Mouse (Mus musculus) forebrain, embryonic 10.5 days (tissue): ENCODE results near the gene Gpr33. TPM values are rescaled to one million over a fixed set of nuclear protein-coding genes. Genes with fewer than 3 reads are reported as not detected.

Experiments
- DNase-seq: peaks from one replicate; pipeline ENCODE4 v3.0.0-alpha.2; 2017; ENCODE audit warnings: low spot score; ENCODE audit errors: extremely low spot score
- H3K27ac ChIP-seq: fragments of 300-500 bp; sonication (generic); 2 replicates; pipeline ENCODE4 v1.5.1; 2016; ENCODE audit warnings: mild to moderate bottlenecking
- H3K27me3 ChIP-seq: fragments of 300-500 bp; sonication (generic); 2 replicates; pipeline ENCODE4 v1.6.1; 2016; ENCODE audit warnings: mild to moderate bottlenecking; ENCODE audit not compliant: poor library complexity, severe bottlenecking
- H3K36me3 ChIP-seq: fragments of 300-500 bp; sonication (generic); replicated peaks from 2 replicates; pipeline ENCODE4 v1.6.1; 2016; ENCODE audit warnings: mild to moderate bottlenecking, moderate library complexity
- H3K4me1 ChIP-seq: fragments of 300-500 bp; sonication (generic); 2 replicates; pipeline ENCODE4 v1.6.1; 2016
- H3K4me3 ChIP-seq: fragments of 300-500 bp; sonication (generic); 2 replicates; pipeline ENCODE4 v1.5.1; 2016; ENCODE audit warnings: mild to moderate bottlenecking, moderate library complexity
- H3K9me3 ChIP-seq: fragments of 300-500 bp; sonication (generic); 2 replicates; pipeline ENCODE4 v1.6.1; 2016; ENCODE audit warnings: mild to moderate bottlenecking, moderate library complexity
- WGBS: fragments of 180-500 bp; shearing (Covaris S2); methylation state at CpG from one replicate; pipeline ENCODE4 v1.1.7; 2016; 5-methylcytosine and 5-hydroxymethylcytosine counted together
- polyA plus RNA-seq: library from polyadenylated mRNA; unstranded; fragments of >200 nt; fragmentation: Nextera tagmentation; extraction: Ambion mirVana; gene quantifications from 2 replicates; pipeline ENCODE4 v1.2.1, GENCODE M21; 2016

The Gpr33 gene
- polyA plus RNA-seq, 1 experiment from 2014 or later: not detected

DNA sequence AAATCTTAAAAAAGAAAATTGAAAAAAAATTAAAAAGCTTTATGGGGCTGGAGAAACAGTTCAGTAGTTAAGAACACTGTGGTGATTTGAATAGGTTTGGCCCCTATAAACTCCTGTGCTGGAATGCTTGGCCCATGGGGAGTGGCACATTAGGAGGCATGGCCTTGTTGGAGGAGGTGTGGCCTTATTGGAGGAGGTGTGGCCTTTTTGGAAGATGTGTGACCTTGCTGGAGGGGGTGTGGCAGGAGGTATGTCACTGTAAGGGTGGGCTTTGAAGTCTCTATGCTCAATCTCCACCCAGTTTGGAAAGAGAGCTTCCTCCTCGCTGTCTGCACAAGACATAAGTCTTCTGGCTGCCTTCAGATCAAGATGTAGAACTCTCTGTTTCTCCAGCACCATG, 53.5 kb downstream of the Gpr33 start:
- Histone ChIP-seq H3K36me3 (no peaks in the 10 kb centered on the region), H3K4me1 (peaks cover 16% of the 10 kb centered on the region), H3K27me3 (no peaks in the 10 kb centered on the region), H3K9me3 (peaks cover 3% of the 10 kb centered on the region; the same call in 1 of the 2 replicates), H3K4me3 (no peak overlapping the region), H3K27ac (no peak overlapping the region)
- no peak for DNase-seq
- WGBS: 93% methylated on average over 1 of the region's 1 CpGs

Other genes starting within 250 kb of the Gpr33 start
- 30.9 and 32.3 TPM in 2 replicates for gene Hectd1, start 198.5 kb downstream of the Gpr33 start, polyA plus RNA-seq
- 14.0 and 14.5 TPM in 2 replicates for gene Heatr5a, start 56.7 kb downstream of the Gpr33 start, polyA plus RNA-seq
- 28.9 and 31.2 TPM in 2 replicates for gene Dtd2, start 21.6 kb downstream of the Gpr33 start, polyA plus RNA-seq
- 20.9 and 21.2 TPM in 2 replicates for gene Nubpl, start 69.7 kb upstream of the Gpr33 start, polyA plus RNA-seq